Mouse (Mus musculus): Measurements from ENCODE around the gene Kansl1l.

GRCm38 (mm10) chr1:66813191-66813590 is 4.2 kb downstream of the Kansl1l start:
- TF ChIP-seq CTCF (IDR thresholded peaks at IDR 0.05; ENCODE audit: low read depth) (0 out of 2 replicates have a peak, but pooled peaks have one; percentile 3), EP300 (IDR thresholded peaks at IDR 0.05; ENCODE audit: low read depth) (no peak)
